Mouse (Mus musculus): ENCODE measurements at regions not wholly inside any gene's neighbourhood (a gene's known extent, or its start where the extent isn't known, plus 50 kb on each side); places are given as distances from the start of the nearest gene placed in this dataset.

GRCm38 (mm10) chr16:5527936-5528335 is 272.2 kb upstream of the Eef2kmt start:
- H3K9ac ChIP-seq (replicated peaks; ENCODE audit: low read length) = no peak overlapping the region
- no peak for DNase-seq
- no peaks in the 10 kb centered on the region for H3K27me3 ChIP-seq (ENCODE audit: control insufficient read depth, insufficient read depth, low read length)
- H3K4me2 ChIP-seq (ENCODE audit: low read length) = no peak overlapping the region
- no peaks in the 10 kb centered on the region for H3K9me3 ChIP-seq (ENCODE audit: control insufficient read depth, low read length)
- no peaks in the 10 kb centered on the region for H3K36me3 ChIP-seq (ENCODE audit: control insufficient read depth, insufficient read depth, low read length)
- H3K4me1 ChIP-seq (ENCODE audit: control insufficient read depth, insufficient read depth, low read length) = peaks cover 3% of the 10 kb centered on the region; the same call in 1 of the 2 replicates
- no peak for ATAC-seq (ENCODE audit: low FRiP score, low TSS enrichment)
- 71% methylated on average over 4 of the region's 4 CpGs for WGBS
- no peak overlapping the region for H3K27ac ChIP-seq (replicated peaks; ENCODE audit: low read depth, low read length)
- H3K4me3 ChIP-seq (replicated peaks; ENCODE audit: low read depth, low read length) = no peak overlapping the region

- ATAC-seq (ENCODE audit: low FRiP score, low TSS enrichment) (no peak), DNase-seq (no peak)
- H3K9me3 ChIP-seq (ENCODE audit: control insufficient read depth, low read length) = no peaks in the 10 kb centered on the region
- no peak overlapping the region for H3K9ac ChIP-seq (replicated peaks; ENCODE audit: low read length)
- H3K27ac ChIP-seq (replicated peaks; ENCODE audit: low read depth, low read length) = no peak overlapping the region
- H3K4me1 ChIP-seq (ENCODE audit: control insufficient read depth, insufficient read depth, low read length) = peaks cover 3% of the 10 kb centered on the region; the same call in 1 of the 2 replicates
- H3K4me3 ChIP-seq (replicated peaks; ENCODE audit: low read depth, low read length) = no peak overlapping the region
- no peak overlapping the region for H3K4me2 ChIP-seq (ENCODE audit: low read length)
- WGBS = 86% methylated on average over 5 of the region's 5 CpGs
- no peaks in the 10 kb centered on the region for H3K36me3 ChIP-seq (ENCODE audit: control insufficient read depth, insufficient read depth, low read length)
- no peaks in the 10 kb centered on the region for H3K27me3 ChIP-seq (ENCODE audit: control insufficient read depth, insufficient read depth, low read length)
Measured at GRCm38 (mm10) chr16:5524375-5524774, 268.6 kb upstream of the Eef2kmt start.

GRCm38 (mm10) chr16:5523402-5524021 is 267.7 kb upstream of the Eef2kmt start:
- WGBS = 45% methylated on average over 7 of the region's 7 CpGs
- Histone ChIP-seq H3K36me3 (ENCODE audit: control insufficient read depth, insufficient read depth, low read length) (no peaks in the 10 kb centered on the region), H3K27me3 (ENCODE audit: control insufficient read depth, insufficient read depth, low read length) (no peaks in the 10 kb centered on the region), H3K4me1 (ENCODE audit: control insufficient read depth, insufficient read depth, low read length) (peaks cover 3% of the 10 kb centered on the region; the same call in 1 of the 2 replicates), H3K9me3 (ENCODE audit: control insufficient read depth, low read length) (no peaks in the 10 kb centered on the region), H3K4me2 (ENCODE audit: low read length) (no peak overlapping the region), H3K9ac (replicated peaks; ENCODE audit: low read length) (no peak overlapping the region), H3K27ac (replicated peaks; ENCODE audit: low read depth, low read length) (0 out of 2 replicates have a peak overlapping the region, but pooled peaks have one; percentile 38), H3K4me3 (replicated peaks; ENCODE audit: low read depth, low read length) (no peak overlapping the region)
- DNase-seq (no peak), ATAC-seq (ENCODE audit: low FRiP score, low TSS enrichment) (no peak)

- Histone ChIP-seq H3K9ac (replicated peaks; ENCODE audit: low read length) (no peak overlapping the region), H3K4me3 (replicated peaks; ENCODE audit: low read depth, low read length) (no peak overlapping the region), H3K4me2 (ENCODE audit: low read length) (no peak overlapping the region), H3K36me3 (ENCODE audit: control insufficient read depth, insufficient read depth, low read length) (no peaks in the 10 kb centered on the region), H3K4me1 (ENCODE audit: control insufficient read depth, insufficient read depth, low read length) (peaks cover 5% of the 10 kb centered on the region; the same call in 1 of the 2 replicates), H3K27me3 (ENCODE audit: control insufficient read depth, insufficient read depth, low read length) (no peaks in the 10 kb centered on the region), H3K9me3 (ENCODE audit: control insufficient read depth, low read length) (no peaks in the 10 kb centered on the region), H3K27ac (replicated peaks; ENCODE audit: low read depth, low read length) (no peak overlapping the region)
- ATAC-seq (ENCODE audit: low FRiP score, low TSS enrichment) = no peak
- WGBS = 52% methylated on average over 5 of the region's 5 CpGs
- DNase-seq = no peak
Measured at GRCm38 (mm10) chr16:5517746-5518145, 262.0 kb upstream of the Eef2kmt start.

GRCm38 (mm10) chr16:5515867-5516266 is 260.1 kb upstream of the Eef2kmt start:
- no peaks in the 10 kb centered on the region for H3K27me3 ChIP-seq (ENCODE audit: control insufficient read depth, insufficient read depth, low read length)
- no peaks in the 10 kb centered on the region for H3K36me3 ChIP-seq (ENCODE audit: control insufficient read depth, insufficient read depth, low read length)
- H3K4me3 ChIP-seq (replicated peaks; ENCODE audit: low read depth, low read length) = no peak overlapping the region
- H3K4me2 ChIP-seq (ENCODE audit: low read length) = no peak overlapping the region
- no peak overlapping the region for H3K27ac ChIP-seq (replicated peaks; ENCODE audit: low read depth, low read length)
- no peaks in the 10 kb centered on the region for H3K9me3 ChIP-seq (ENCODE audit: control insufficient read depth, low read length)
- no peak overlapping the region for H3K9ac ChIP-seq (replicated peaks; ENCODE audit: low read length)
- ATAC-seq (ENCODE audit: low FRiP score, low TSS enrichment) (no peak), DNase-seq (peak; percentile 25)
- peaks cover 5% of the 10 kb centered on the region; the same call in 1 of the 2 replicates for H3K4me1 ChIP-seq (ENCODE audit: control insufficient read depth, insufficient read depth, low read length)
- 60% methylated on average over 5 of the region's 5 CpGs for WGBS

GRCm38 (mm10) chr16:5507261-5507660 is 251.5 kb upstream of the Eef2kmt start:
- no peak for ATAC-seq (ENCODE audit: low FRiP score, low TSS enrichment)
- H3K9me3 ChIP-seq (ENCODE audit: control insufficient read depth, low read length) = no peaks in the 10 kb centered on the region
- DNase-seq = peak; percentile 38
- no peaks in the 10 kb centered on the region for H3K27me3 ChIP-seq (ENCODE audit: control insufficient read depth, insufficient read depth, low read length)
- H3K4me2 ChIP-seq (ENCODE audit: low read length) = no peak overlapping the region
- 78% methylated on average over 8 of the region's 8 CpGs for WGBS
- no peaks in the 10 kb centered on the region for H3K4me1 ChIP-seq (ENCODE audit: control insufficient read depth, insufficient read depth, low read length)
- H3K27ac ChIP-seq (replicated peaks; ENCODE audit: low read depth, low read length) = no peak overlapping the region
- H3K4me3 ChIP-seq (replicated peaks; ENCODE audit: low read depth, low read length) = no peak overlapping the region
- no peak overlapping the region for H3K9ac ChIP-seq (replicated peaks; ENCODE audit: low read length)
- no peaks in the 10 kb centered on the region for H3K36me3 ChIP-seq (ENCODE audit: control insufficient read depth, insufficient read depth, low read length)

- no peak overlapping the region for H3K9ac ChIP-seq (replicated peaks; ENCODE audit: low read length)
- no peaks in the 10 kb centered on the region for H3K36me3 ChIP-seq (ENCODE audit: control insufficient read depth, insufficient read depth, low read length)
- H3K9me3 ChIP-seq (ENCODE audit: control insufficient read depth, low read length) = no peaks in the 10 kb centered on the region
- 90% methylated on average over 7 of the region's 7 CpGs for WGBS
- no peak overlapping the region for H3K27ac ChIP-seq (replicated peaks; ENCODE audit: low read depth, low read length)
- H3K4me2 ChIP-seq (ENCODE audit: low read length) = no peak overlapping the region
- H3K27me3 ChIP-seq (ENCODE audit: control insufficient read depth, insufficient read depth, low read length) = no peaks in the 10 kb centered on the region
- no peak for ATAC-seq (ENCODE audit: low FRiP score, low TSS enrichment)
- no peak overlapping the region for H3K4me3 ChIP-seq (replicated peaks; ENCODE audit: low read depth, low read length)
- H3K4me1 ChIP-seq (ENCODE audit: control insufficient read depth, insufficient read depth, low read length) = no peaks in the 10 kb centered on the region
- DNase-seq = no peak
Measured at GRCm38 (mm10) chr16:5501961-5502360, 246.2 kb upstream of the Eef2kmt start.

GRCm38 (mm10) chr16:5496051-5496685 is 240.4 kb upstream of the Eef2kmt start:
- Histone ChIP-seq H3K36me3 (ENCODE audit: control insufficient read depth, insufficient read depth, low read length) (no peaks in the 10 kb centered on the region), H3K27ac (replicated peaks; ENCODE audit: low read depth, low read length) (no peak overlapping the region), H3K4me1 (ENCODE audit: control insufficient read depth, insufficient read depth, low read length) (0 out of 2 replicates have a peak, but pooled peaks cover 4% of the 10 kb centered on the region), H3K9me3 (ENCODE audit: control insufficient read depth, low read length) (no peaks in the 10 kb centered on the region), H3K4me2 (ENCODE audit: low read length) (no peak overlapping the region), H3K27me3 (ENCODE audit: control insufficient read depth, insufficient read depth, low read length) (no peaks in the 10 kb centered on the region), H3K9ac (replicated peaks; ENCODE audit: low read length) (no peak overlapping the region), H3K4me3 (replicated peaks; ENCODE audit: low read depth, low read length) (no peak overlapping the region)
- peak; percentile 39 for DNase-seq
- no peak for ATAC-seq (ENCODE audit: low FRiP score, low TSS enrichment)
- WGBS = 29% methylated on average over 2 of the region's 2 CpGs

- Histone ChIP-seq H3K4me2 (ENCODE audit: low read length) (no peak overlapping the region), H3K9ac (replicated peaks; ENCODE audit: low read length) (no peak overlapping the region), H3K27ac (replicated peaks; ENCODE audit: low read depth, low read length) (no peak overlapping the region), H3K36me3 (ENCODE audit: control insufficient read depth, insufficient read depth, low read length) (no peaks in the 10 kb centered on the region), H3K4me1 (ENCODE audit: control insufficient read depth, insufficient read depth, low read length) (0 out of 2 replicates have a peak, but pooled peaks cover 4% of the 10 kb centered on the region), H3K27me3 (ENCODE audit: control insufficient read depth, insufficient read depth, low read length) (no peaks in the 10 kb centered on the region), H3K4me3 (replicated peaks; ENCODE audit: low read depth, low read length) (no peak overlapping the region), H3K9me3 (ENCODE audit: control insufficient read depth, low read length) (no peaks in the 10 kb centered on the region; the same call in 1 of the 2 replicates)
- WGBS = 38% methylated on average over 6 of the region's 6 CpGs
- DNase-seq (no peak), ATAC-seq (ENCODE audit: low FRiP score, low TSS enrichment) (no peak)
Measured at GRCm38 (mm10) chr16:5493352-5493751, 237.6 kb upstream of the Eef2kmt start.
